Mouse (Mus musculus) CH12.LX (cell line): ENCODE measurements at regions not wholly inside any gene's neighbourhood (a gene's known extent, or its start where the extent isn't known, plus 50 kb on each side); places are given as distances from the start of the nearest gene placed in this dataset.

Experiments
- DNase-seq: peaks from one replicate; pipeline ENCODE4 v3.0.0-alpha.2; 2013; ENCODE audit errors: extremely low read depth
- H3K27ac ChIP-seq: 2 replicates; pipeline ENCODE4 v1.5.1; 2012; ENCODE audit warnings: low read depth, mild to moderate bottlenecking, control low read depth, moderate library complexity; ENCODE audit not compliant: insufficient read depth
- H3K27me3 ChIP-seq: replicated peaks from 2 replicates; pipeline ENCODE3; 2012; ENCODE audit warnings: inconsistent platforms
- H3K36me3 ChIP-seq, 2 experiments: replicated peaks in 1 of 2; 2 replicates each; pipeline versions ENCODE3 to v1.6.1; 2012; ENCODE audit warnings: inconsistent platforms in 1 of 2, low read length in 1 of 2, mild to moderate bottlenecking in 1 of 2, mixed read lengths in 1 of 2, moderate library complexity in 1 of 2; ENCODE audit not compliant: control insufficient read depth in 1 of 2, insufficient read depth in 1 of 2
- H3K4me1 ChIP-seq, 2 experiments: 2 replicates each; pipeline ENCODE4 v1.6.1; 2012; ENCODE audit warnings: inconsistent platforms in 1 of 2, moderate library complexity in 1 of 2; ENCODE audit not compliant: insufficient read depth in 2 of 2, control insufficient read depth in 1 of 2
- H3K4me2 ChIP-seq: 2 replicates; pipeline ENCODE4 v1.6.1; 2012; ENCODE audit warnings: low read depth, mild to moderate bottlenecking, control low read depth; ENCODE audit not compliant: poor library complexity, insufficient read depth, severe bottlenecking
- H3K4me3 ChIP-seq, 3 experiments: fragments of 150-350 bp in 1 of 3; sonication (generic) in 1 of 3; replicated peaks in 1 of 3; 2 replicates each; pipeline versions ENCODE3 to v1.5.1; 2011 to 2012; ENCODE audit warnings: low read depth in 2 of 3, low read length in 2 of 3, mild to moderate bottlenecking in 2 of 3, moderate library complexity in 2 of 3, control low read depth in 1 of 3, improper control_type of control experiment in 1 of 3, inconsistent platforms in 1 of 3, mixed read lengths in 1 of 3; ENCODE audit not compliant: poor library complexity in 1 of 3
- H3K79me2 ChIP-seq: replicated peaks from 2 replicates; pipeline ENCODE4 v1.6.1; 2012; ENCODE audit warnings: mild to moderate bottlenecking, moderate library complexity; ENCODE audit not compliant: control insufficient read depth, poor library complexity, insufficient read depth, severe bottlenecking; ENCODE audit errors: extremely low read depth
- H3K9ac ChIP-seq: 2 replicates; pipeline ENCODE4 v1.6.1; 2012; ENCODE audit warnings: low read depth, mild to moderate bottlenecking, control low read depth, moderate library complexity; ENCODE audit not compliant: insufficient read depth
- H3K9me3 ChIP-seq: replicated peaks from 2 replicates; pipeline ENCODE3; 2012; ENCODE audit warnings: low read length, inconsistent platforms, mixed read lengths
- BHLHE40 ChIP-seq: IDR thresholded peaks from 2 replicates; pipeline ENCODE4 v1.6.1; 2011; ENCODE audit warnings: mild to moderate bottlenecking, low read depth, low read length, improper control_type of control experiment
- CTCF ChIP-seq, 2 experiments: IDR thresholded peaks in 1 of 2; conservative IDR thresholded peaks in 1 of 2; 2 replicates each; pipeline ENCODE4 v1.5.1; 2011 to 2012; ENCODE audit warnings: low read depth in 2 of 2, low read length in 2 of 2, improper control_type of control experiment in 1 of 2, inconsistent platforms in 1 of 2, mild to moderate bottlenecking in 1 of 2, moderate library complexity in 1 of 2
- E2F4 ChIP-seq: IDR thresholded peaks from 2 replicates; pipeline ENCODE4 v1.6.1; 2011; ENCODE audit warnings: low read depth, low read length, improper control_type of control experiment; ENCODE audit not compliant: insufficient replicate concordance
- ELF1 ChIP-seq: IDR thresholded peaks from 2 replicates; pipeline ENCODE4 v1.6.1; 2014; ENCODE audit warnings: low read depth, mild to moderate bottlenecking, inconsistent platforms, low read length, improper control_type of control experiment
- HCFC1 ChIP-seq: IDR thresholded peaks from 2 replicates; pipeline ENCODE4 v1.6.1; 2012; ENCODE audit warnings: low read depth, mild to moderate bottlenecking, inconsistent platforms, low read length, improper control_type of control experiment
- KAT2A ChIP-seq: IDR thresholded peaks from 2 replicates; pipeline ENCODE4 v1.6.1; 2012; ENCODE audit warnings: low read length, improper control_type of control experiment, inconsistent platforms; ENCODE audit not compliant: insufficient replicate concordance
- NELFE ChIP-seq: IDR thresholded peaks from 2 replicates; pipeline ENCODE4 v1.6.1; 2011; ENCODE audit warnings: low read depth, low read length, improper control_type of control experiment
- POLR2A ChIP-seq: IDR thresholded peaks from 2 replicates; pipeline ENCODE4 v1.6.1; 2011; ENCODE audit warnings: low read depth, mild to moderate bottlenecking, improper control_type of control experiment, low read length
- POLR2AphosphoS2 ChIP-seq: IDR thresholded peaks from 2 replicates; pipeline ENCODE4 v1.6.1; 2011; ENCODE audit warnings: low read depth, low read length, improper control_type of control experiment
- RAD21 ChIP-seq: IDR thresholded peaks from 2 replicates; pipeline ENCODE4 v1.6.1; 2011; ENCODE audit warnings: low read depth, mild to moderate bottlenecking, low read length, improper control_type of control experiment, moderate library complexity
- SMC3 ChIP-seq: IDR thresholded peaks from 2 replicates; pipeline ENCODE4 v1.6.1; 2011; ENCODE audit warnings: low read depth, low read length, improper control_type of control experiment
- UBTF ChIP-seq: IDR thresholded peaks from 2 replicates; pipeline ENCODE4 v1.6.1; 2012; ENCODE audit warnings: low read depth, mild to moderate bottlenecking, inconsistent platforms, low read length, improper control_type of control experiment, moderate library complexity
- USF1 ChIP-seq: IDR thresholded peaks from 2 replicates; pipeline ENCODE4 v1.6.1; 2014; ENCODE audit warnings: low read depth, mild to moderate bottlenecking, inconsistent platforms, low read length, improper control_type of control experiment
- ZC3H11A ChIP-seq: IDR thresholded peaks from 2 replicates; pipeline ENCODE4 v1.6.1; 2012; ENCODE audit warnings: low read depth, mild to moderate bottlenecking, inconsistent platforms, low read length, improper control_type of control experiment
- ZMIZ1 ChIP-seq: IDR thresholded peaks from 2 replicates; pipeline ENCODE4 v1.6.1; 2012; ENCODE audit warnings: low read depth, mild to moderate bottlenecking, inconsistent platforms, low read length, improper control_type of control experiment
- ZNF384 ChIP-seq: IDR thresholded peaks from 2 replicates; pipeline ENCODE4 v1.6.1; 2012; ENCODE audit warnings: low read depth, low read length, improper control_type of control experiment, inconsistent platforms
- dilution Hi-C: fragments of 300-500 bp; cut with MboI; formaldehyde crosslinking; loops from 2 replicates; pipeline ENCODE4 v1.14.3; 2020; ENCODE audit warnings: low sequenced_read_pairs; ENCODE audit not compliant: extremely low pct_unique_long_range_greater_than_20kb, extremely low pct_ligation_motif_present
- in situ Hi-C: fragments of 300-500 bp; cut with MboI; formaldehyde crosslinking; loops from 3 replicates; pipeline ENCODE4 v1.14.3; 2019; ENCODE audit warnings: low sequenced_read_pairs, low pct_ligation_motif_present, low pct_unique_long_range_greater_than_20kb, mixed read lengths

DNA sequence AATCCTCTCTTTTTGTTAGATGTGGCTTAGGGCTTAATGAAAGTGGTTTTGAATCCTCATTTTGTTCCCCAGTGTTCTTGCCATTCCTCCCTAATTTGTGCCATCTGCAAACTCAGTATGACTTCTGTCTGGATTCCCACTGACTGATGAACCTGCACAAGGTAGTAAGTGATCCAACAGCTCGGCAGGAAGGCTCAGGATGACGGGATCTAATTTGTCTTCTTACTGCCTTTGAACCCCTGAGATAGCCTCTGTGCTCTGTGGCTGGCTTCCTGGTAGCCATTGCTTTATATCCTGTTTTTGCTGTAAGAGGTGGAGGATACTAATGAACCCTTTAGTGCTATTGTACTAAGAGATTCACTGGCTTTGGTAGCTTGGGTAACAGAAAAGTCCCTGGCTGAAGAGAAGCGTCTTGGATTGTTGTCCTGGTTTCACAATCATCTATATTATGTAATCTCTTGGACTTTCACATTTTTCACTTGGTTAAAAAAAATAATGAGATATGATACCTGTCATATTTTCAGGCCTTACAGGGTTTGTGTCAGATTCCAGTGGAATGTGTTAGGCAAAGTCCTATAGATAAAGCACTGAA is 86.2 kb downstream of the Dusp6 start:
- no peak for DNase-seq
- H3K27me3 ChIP-seq = no peaks in the 10 kb centered on the region
- H3K4me1 ChIP-seq = no peaks in the 10 kb centered on the region
- dilution Hi-C loops = no loop called here
- no peak for TF ChIP-seq CTCF (conservative IDR thresholded peaks at IDR 0.05 in 1 of 2, IDR thresholded peaks at IDR 0.05 in 1 of 2; ENCODE audit: low read depth in 2 of 2, low read length in 2 of 2)
- no peak for TF ChIP-seq SMC3
- no peak for TF ChIP-seq POLR2AphosphoS2
- TF ChIP-seq BHLHE40 = no peak
- TF ChIP-seq KAT2A = no peak
- no peak for TF ChIP-seq HCFC1
- no peak for TF ChIP-seq NELFE
- TF ChIP-seq POLR2A = no peak
- TF ChIP-seq USF1 = no peak
- TF ChIP-seq UBTF = no peak
- TF ChIP-seq ZNF384 = no peak
- H3K27ac ChIP-seq = no peak overlapping the region
- in situ Hi-C loops = no loop called here
- H3K4me3 ChIP-seq = no peak overlapping the region
- H3K9ac ChIP-seq = no peak overlapping the region
- no peaks in the 10 kb centered on the region for H3K9me3 ChIP-seq
- H3K79me2 ChIP-seq = peaks cover 2% of the 10 kb centered on the region; the same call in 1 of the 2 replicates
- peaks cover 15 to 28% of the 10 kb centered on the region in 2 experiments for H3K36me3 ChIP-seq
- no peak overlapping the region for H3K4me2 ChIP-seq

GRCm38 (mm10) chr10:99353541-99354292 is 90.7 kb downstream of the Dusp6 start:
- Histone ChIP-seq H3K79me2 (no peaks in the 10 kb centered on the region), H3K4me2 (no peak overlapping the region), H3K27ac (no peak overlapping the region), H3K9me3 (no peaks in the 10 kb centered on the region), H3K9ac (no peak overlapping the region), H3K4me3 (no peak overlapping the region), H3K27me3 (no peaks in the 10 kb centered on the region), H3K36me3 (peaks cover 9 to 18% of the 10 kb centered on the region in 2 experiments), H3K4me1 (peaks cover 0 to 10% of the 10 kb centered on the region in 2 experiments; a peak in 1 of 4 replicates)
- in situ Hi-C loops (no loop called here), dilution Hi-C loops (no loop called here)
- DNase-seq = no peak
- TF ChIP-seq ELF1 = no peak
- no peak for TF ChIP-seq ZMIZ1
- no peak for TF ChIP-seq RAD21
- TF ChIP-seq E2F4 = no peak
- TF ChIP-seq ZC3H11A = no peak
